Mouse (Mus musculus): ENCODE data around the gene Fcnb.

DNA sequence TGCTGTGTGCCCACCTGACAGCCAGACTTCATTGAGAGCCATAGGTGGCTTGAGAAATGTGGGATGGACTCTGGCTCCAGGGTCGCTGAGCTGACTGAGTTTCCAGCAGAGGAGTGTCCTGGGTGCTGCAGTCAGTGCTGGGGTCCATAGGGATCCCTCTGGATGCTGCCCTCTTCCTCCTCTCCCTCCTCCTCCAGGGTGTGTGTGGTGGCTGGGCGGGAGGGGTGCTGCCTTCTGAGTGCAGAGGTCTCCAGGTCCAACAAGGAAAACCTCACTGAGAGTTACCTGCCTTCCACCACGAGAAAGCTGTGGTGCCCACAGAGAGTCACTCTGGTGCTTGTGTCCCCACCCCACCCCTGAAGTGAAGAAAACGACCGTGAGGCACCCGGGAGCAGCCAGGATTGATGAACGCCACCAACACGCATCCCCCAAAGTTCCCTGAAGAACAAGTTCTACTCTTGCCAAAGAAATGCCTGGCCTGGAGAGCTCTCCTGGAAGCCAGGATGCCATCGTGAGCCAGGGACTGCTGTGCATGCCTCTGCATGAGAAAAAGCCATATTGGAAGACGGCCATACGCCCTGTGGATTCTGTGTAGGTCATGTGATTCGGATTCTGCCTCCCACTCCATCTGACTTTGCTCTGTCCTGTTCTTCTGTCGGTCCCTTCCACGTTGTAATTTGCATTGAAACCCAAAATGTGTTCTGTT is 46.1 kb downstream of the Fcnb start:
- TF ChIP-seq CTCF (conservative IDR thresholded peaks at IDR 0.05; ENCODE audit: low read length) (no peak), POU5F1 (IDR thresholded peaks at IDR 0.05; ENCODE audit: borderline replicate concordance, low read length) (no peak), NANOG (IDR thresholded peaks at IDR 0.05; ENCODE audit: borderline replicate concordance, low read length) (no peak)

Measured in E14TG2a.4 (cell line).